Mouse (Mus musculus) frontal cortex, postnatal 36 days (tissue): Measurements from ENCODE around the gene Slc9a3r1.

ENCODE experiments used
- DNase-seq, 2 experiments: peaks; one replicate each; pipeline ENCODE4 v3.0.0; 2022; ENCODE audit warnings: low spot score in 2 of 2

Slc9a3r1 gene

DNA sequence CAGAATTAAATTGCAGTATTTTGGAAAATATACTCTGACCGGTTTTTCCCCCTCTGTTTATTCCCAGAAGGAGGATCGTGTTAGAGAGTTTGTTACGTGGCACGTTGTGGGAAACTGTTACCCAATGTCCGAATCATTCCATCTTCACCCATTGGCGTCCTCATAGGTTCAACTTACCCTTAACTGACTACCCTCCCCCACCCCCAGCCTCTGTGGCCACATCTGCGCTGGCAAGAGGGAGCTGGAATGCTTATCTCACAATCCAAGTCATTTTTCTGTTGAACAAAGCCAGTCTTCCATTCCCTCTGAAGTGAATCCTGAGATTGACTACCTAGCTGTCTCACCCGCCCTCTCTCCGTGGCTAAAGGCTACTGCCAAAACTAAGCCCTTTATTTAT, 938 bp upstream of the Slc9a3r1 start:
- DNase-seq, result no peak

DNA sequence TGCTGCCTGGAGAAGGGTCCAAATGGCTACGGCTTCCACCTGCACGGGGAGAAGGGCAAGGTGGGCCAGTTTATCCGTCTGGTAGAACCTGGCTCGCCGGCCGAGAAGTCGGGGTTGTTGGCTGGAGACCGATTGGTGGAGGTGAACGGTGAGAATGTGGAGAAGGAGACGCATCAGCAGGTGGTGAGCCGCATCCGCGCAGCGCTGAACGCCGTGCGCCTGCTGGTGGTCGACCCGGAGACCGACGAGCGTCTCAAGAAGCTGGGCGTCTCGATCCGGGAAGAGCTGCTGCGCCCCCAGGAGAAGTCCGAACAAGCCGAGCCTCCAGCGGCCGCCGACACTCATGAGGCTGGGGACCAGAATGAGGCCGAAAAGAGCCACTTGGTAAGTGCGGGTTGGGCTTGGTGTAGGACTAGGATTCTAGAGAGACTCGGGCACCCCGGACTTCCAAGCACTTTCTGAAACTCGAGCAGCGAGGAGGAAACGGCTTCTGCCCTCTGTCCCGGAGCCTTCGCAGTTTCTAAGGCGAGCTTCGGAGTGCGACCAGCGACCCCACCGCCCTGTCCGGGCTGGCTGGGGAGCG, 518 bp downstream of the Slc9a3r1 start:
- no peak for DNase-seq

GRCm38 (mm10) chr11:115164341-115164975, 1.3 kb downstream of the Slc9a3r1 start:
- no peak for DNase-seq

DNA sequence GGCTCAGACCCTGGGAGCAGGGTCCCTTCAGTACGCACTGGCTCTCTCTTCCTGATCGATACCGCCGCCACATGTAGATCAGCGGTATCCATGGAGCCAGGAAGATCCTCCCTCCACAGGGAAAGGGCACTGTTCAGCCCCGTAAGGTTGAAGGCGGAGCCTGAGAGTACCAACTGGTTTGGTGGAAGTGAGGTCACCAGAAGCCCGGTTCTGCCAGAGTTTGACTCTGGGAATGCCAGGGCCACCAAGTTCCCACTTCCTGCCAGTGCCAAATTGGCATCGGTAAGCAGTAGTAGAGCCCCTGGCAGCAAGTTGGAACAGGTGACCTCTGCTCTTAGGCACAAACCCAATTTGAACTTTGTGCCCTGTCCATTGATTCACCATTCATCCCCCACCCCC, 1.8 kb downstream of the Slc9a3r1 start:
- DNase-seq, result peak in 1 of 2 experiments; percentile 50

GRCm38 (mm10) chr11:115166776-115167175, 3.6 kb downstream of the Slc9a3r1 start:
- DNase-seq, result no peak

DNA sequence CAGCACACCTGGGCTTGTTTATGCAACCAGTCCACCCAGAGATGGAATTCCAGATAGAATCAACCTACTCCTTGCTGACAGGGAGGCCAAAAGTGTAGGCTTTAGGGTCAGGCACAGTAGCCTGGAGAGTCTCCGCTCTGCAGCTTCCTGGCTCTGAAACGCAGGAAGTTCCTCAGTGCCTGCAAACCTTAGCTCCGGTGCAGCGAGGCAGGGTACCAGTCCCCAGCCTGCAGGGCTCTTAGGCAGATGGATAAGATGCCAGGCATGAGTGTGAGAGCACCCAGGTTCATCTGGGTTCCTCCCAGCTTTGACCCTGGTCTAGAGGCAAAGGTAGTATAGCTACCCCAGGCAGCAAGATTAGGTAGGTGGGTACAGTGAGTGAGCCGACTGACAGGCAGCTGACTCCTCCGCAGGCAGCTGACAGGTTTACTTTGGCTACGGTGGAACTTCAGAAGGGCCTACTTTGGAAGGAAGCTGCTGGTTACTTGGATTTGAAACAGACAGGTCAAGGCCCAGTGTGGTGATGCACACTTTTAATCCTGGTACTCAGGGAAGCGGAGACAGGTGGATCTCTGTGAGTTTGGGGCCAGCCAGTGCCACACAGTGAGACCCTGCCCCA, 4.6 kb downstream of the Slc9a3r1 start:
- no peak for DNase-seq

- no peak for DNase-seq
Measured at GRCm38 (mm10) chr11:115169430-115169829, 6.3 kb downstream of the Slc9a3r1 start.

GRCm38 (mm10) chr11:115171125-115171524, 8.0 kb downstream of the Slc9a3r1 start:
- DNase-seq, result no peak

DNA sequence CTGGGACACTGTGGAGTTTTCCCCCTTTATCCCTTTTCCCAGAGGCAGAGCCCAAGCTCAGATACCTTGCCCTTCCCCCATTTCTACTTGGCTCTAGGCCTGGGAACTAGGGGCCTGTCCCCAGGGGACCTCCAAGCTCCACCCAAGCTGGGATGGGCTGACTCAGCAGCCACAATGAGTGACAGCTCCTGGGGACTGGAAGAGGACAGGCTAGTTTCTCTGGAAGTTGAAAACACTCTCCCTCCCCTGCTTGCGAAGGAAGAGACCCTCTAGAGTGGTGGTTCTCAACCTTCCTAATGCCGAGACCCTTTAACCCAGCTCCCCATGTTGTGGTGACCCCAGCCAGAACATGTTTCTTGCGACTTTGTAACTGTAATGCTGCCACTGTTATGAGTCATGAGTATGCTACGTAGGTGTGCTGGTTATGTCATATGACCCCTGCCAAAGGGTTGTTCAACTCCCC, 9.7 kb downstream of the Slc9a3r1 start:
- no peak for DNase-seq

- DNase-seq, result no peak
Measured at GRCm38 (mm10) chr11:115173549-115174339, 10.6 kb downstream of the Slc9a3r1 start.

DNA sequence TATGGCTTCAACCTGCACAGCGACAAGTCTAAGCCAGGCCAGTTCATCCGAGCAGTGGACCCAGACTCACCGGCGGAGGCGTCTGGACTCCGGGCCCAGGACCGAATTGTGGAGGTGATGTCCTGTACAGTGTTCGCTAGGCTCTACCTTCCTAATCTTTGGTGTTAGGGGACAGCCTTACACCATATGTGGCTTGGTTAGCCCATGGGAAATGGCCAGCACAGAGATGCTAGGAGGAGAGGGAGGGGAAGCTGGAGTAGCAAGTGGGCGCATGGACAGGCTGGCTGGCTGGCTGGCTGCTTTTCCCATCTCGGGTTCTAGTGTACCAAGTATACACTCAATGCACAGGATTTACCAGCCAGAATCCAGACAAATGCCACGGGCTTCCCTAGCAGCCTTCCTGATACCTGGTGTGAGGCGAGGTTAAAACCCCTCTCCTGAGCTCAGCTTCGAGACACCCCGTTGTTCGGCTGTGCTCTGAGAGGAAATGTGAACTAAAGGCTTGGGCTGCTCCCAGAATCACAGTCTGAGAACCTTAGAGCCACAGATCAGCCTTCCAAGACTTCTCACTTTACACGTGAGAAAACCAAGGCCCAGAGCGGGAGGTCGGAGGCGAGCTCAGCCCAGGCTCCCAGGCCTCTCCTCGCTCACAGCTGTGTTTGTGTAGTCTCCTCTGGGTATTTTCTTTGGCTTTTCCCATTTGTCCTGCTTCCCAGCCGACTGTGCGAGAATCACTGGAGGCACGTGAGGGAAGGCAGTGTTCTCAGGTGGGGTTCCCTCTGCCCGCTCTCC, 13.5 kb downstream of the Slc9a3r1 start:
- DNase-seq, result no peak

DNA sequence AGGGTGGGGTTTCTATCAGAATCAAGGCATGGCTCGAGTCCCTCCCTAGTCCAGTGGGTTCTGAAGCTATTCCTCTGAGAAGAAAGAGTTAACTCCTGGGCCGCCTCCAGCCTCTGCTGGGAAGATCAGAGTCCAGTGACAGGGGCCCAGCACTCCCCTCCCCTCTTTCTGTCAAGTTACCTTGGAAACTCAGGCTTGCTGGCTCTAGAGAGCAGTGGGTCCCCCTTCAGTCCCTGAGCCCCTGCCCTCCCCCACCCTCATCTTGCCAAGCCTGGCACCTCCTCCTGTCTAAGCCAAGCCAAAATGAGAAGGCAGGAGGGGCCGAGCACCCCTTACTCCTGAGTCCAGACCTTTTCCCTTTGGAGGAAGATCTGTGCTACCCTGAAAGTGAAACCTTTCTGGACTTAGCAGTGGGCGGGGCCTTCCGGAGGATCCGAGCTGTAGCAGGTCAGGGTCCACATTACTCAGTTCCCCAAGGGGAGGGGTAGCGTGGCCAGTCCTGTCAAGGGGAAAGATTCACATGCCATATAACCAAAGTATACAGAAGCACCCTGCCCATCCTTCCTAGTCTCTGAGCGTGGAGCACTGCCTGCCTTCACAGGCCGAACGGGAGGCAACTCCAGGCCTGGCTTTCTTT, 14.5 kb downstream of the Slc9a3r1 start:
- DNase-seq, result no peak

DNA sequence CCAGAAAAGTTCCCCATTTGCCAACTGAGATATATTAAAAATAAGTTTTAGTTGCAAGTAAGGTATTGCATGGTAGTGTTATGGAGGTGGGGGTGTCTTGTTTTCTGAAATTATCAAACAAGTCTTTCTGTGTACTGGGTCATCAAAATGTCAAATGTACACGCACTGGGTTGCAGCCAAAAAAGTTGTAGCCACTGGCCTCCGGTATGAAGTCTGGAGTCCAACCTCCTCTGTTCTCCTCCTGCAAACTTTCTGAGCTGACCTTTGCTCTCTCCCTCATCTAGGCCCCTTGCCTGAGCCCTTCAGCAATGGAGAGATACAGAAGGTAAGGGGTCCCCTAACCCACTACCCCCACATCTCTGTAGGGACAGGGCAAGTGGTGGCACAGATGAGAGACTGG, 15.6 kb downstream of the Slc9a3r1 start:
- no peak for DNase-seq

- DNase-seq, result peak; percentile 33 to 40
Measured at GRCm38 (mm10) chr11:115179191-115179590, 16.1 kb downstream of the Slc9a3r1 start.

DNA sequence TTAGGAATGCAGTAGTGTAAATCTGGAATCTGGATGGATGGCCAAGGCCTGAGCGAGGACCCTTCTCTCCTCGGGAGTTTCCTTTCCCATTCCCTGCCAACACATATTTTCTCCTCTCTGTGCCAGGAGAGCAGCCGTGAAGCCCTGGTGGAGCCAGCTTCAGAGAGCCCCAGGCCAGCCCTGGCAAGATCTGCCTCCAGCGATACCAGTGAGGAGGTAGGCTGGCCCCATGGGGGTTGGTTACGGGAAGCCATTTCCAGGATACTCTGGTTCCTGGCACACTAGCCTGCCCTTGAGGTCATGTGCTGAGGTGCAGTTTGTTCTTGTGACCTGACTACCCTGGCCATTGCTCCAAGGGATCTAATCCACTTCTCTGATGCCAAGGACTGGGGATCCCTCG, 16.7 kb downstream of the Slc9a3r1 start:
- no peak for DNase-seq

GRCm38 (mm10) chr11:115181913-115182638, 18.9 kb downstream of the Slc9a3r1 start:
- DNase-seq, result peak; percentile 70 to 72

GRCm38 (mm10) chr11:115184973-115185372, 21.8 kb downstream of the Slc9a3r1 start:
- no peak for DNase-seq

DNA sequence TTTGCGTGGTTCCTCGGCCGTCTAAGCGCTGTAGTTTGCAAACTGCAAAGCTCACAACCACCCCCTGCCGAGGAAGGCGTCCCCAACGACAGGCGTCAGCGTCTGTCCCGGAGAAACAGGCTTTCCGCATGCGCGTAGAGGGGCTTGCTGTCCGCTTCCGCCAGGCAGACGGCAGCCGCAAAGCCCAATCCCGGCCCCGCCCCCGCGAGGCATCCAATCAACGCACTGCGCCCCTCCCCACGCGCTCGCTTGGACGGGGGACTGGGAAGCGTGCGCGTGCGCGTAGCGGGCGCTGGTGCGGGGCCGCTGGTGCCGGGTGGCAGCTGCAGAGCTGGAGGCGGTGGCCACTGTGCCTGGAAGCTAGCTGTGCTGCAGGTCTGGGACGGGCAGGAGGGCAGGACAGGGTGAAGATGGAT, 24.1 kb downstream of the Slc9a3r1 start, which contains the start of gene Tmem104:
TSS of gene Tmem104 (plus strand) at position 264 of the 416 bp plus-strand sequence.
- peak; percentile 99 to 100 for DNase-seq

DNA sequence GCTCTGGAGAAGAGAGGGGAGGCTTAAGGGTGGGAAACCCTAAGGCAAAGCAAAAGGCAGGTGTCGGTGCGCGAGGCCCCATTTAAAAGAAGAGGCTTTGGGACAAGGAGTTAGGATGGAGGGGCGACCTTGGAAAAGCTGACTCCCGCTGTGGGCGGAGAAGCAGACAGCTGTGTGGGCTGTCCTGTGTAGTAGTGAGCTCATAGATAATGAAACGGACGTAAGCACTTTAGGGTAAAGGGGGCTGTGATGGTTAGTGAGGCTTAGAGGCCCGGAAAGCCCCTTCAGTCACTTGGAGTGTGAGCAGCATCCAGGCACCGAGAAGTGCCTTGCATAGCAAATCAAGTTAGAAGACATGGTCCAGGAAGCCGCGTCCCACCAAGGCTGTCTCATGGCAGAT, 24.6 kb downstream of the Slc9a3r1 start, which contains the start of gene Nat9:
TSS of gene Nat9 (minus strand) at position 167 of the 400 bp plus-strand sequence.
- DNase-seq, result no peak
